Mouse (Mus musculus): Measurements from ENCODE around the gene Nlgn2. TPM values are rescaled to one million over a fixed set of nuclear protein-coding genes. Genes with fewer than 3 reads are reported as not detected.
A peak's percentile ranks its signal among the peaks of the same experiment; 100 is the strongest.

Gene Nlgn2
- polyA plus RNA-seq, 1 experiment, result 10.9 TPM

DNA sequence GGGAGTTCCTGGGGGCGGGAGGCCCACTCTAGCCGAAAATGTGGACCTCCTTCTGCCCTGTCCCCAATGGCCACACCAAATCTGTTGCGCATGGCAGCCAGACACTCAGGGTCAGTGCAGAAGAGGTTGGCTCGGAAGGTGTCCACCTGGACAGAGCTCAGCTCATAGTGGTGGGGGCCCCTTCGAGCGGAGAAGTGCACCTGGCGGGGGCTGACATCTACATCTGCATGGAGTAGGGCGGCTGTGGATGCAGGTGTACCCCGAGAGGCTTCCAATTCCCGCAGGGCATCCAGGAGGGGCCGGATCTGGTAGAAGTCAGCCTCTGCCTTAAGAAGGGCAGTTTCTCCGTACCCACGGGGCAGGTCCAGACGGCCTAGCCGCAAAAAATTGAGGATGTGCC lies 42.1 kb upstream of the Nlgn2 start:
- TF ChIP-seq POLR2A (IDR thresholded peaks at IDR 0.05; ENCODE audit: borderline replicate concordance, low read depth, low read length), result no peak
- no peak for TF ChIP-seq CTCF (IDR thresholded peaks at IDR 0.05; ENCODE audit: low read depth, low read length)
- H3K4me1 ChIP-seq (ENCODE audit: control insufficient read depth, insufficient read depth, low read length), result peaks cover 11% of the 10 kb centered on the region
- no peak overlapping the region for H3K4me3 ChIP-seq (ENCODE audit: insufficient read depth, low read length)
- H3K27ac ChIP-seq (ENCODE audit: insufficient read depth, low read depth, low read length), result no peak overlapping the region

DNA sequence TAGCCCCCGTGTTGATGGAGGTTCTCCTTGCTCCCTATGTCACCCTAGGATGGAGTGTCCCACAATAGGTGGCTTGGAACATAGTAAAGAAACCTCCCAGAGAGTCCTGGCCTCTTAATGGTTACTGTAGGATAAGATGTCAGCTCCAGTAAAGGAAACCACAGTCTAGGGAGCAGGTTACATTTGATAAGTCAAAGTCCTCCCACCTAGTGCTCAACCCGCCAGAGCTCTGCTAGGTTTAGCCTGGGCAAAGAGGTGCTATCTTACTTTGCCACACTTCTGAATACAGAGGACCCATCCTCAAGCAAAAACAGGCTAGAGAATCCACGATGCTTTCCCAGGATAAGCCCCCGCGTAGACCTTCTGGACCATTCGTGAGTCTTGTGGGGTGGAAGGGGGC lies 41.4 kb upstream of the Nlgn2 start:
- H3K4me1 ChIP-seq (ENCODE audit: control insufficient read depth, insufficient read depth, low read length), result peaks cover 8% of the 10 kb centered on the region
- no peak overlapping the region for H3K27ac ChIP-seq (ENCODE audit: insufficient read depth, low read depth, low read length)
- TF ChIP-seq POLR2A (IDR thresholded peaks at IDR 0.05; ENCODE audit: borderline replicate concordance, low read depth, low read length) (no peak), CTCF (IDR thresholded peaks at IDR 0.05; ENCODE audit: low read depth, low read length) (no peak)
- no peak overlapping the region for H3K4me3 ChIP-seq (ENCODE audit: insufficient read depth, low read length)

DNA sequence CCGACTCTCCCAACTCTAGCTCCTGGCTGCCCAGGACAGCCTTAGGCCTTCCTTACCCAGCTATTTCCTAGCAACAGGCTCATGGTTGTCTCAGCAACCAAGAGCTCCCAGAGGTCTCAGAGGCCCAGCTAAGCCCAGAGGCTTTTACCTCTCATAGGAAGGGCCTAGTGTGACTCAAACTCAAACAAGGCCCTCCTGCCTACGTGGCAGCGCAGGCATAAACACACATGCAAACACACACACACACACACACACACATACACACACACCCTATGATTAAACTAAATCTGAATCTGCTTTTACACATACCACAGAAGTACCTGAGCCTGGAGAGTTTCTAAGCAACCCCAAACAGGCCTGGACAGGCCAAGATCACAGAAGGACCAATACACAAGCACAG lies 40.8 kb upstream of the Nlgn2 start:
- H3K27ac ChIP-seq (ENCODE audit: insufficient read depth, low read depth, low read length), result no peak overlapping the region
- H3K4me1 ChIP-seq (ENCODE audit: control insufficient read depth, insufficient read depth, low read length), result peaks cover 8% of the 10 kb centered on the region
- TF ChIP-seq POLR2A (IDR thresholded peaks at IDR 0.05; ENCODE audit: borderline replicate concordance, low read depth, low read length) (no peak), CTCF (IDR thresholded peaks at IDR 0.05; ENCODE audit: low read depth, low read length) (no peak)
- no peak overlapping the region for H3K4me3 ChIP-seq (ENCODE audit: insufficient read depth, low read length)

- Histone ChIP-seq H3K4me1 (ENCODE audit: control insufficient read depth, insufficient read depth, low read length) (peaks cover 8% of the 10 kb centered on the region), H3K4me3 (ENCODE audit: insufficient read depth, low read length) (no peak within 1 kb of the TSS), H3K27ac (ENCODE audit: insufficient read depth, low read depth, low read length) (no peak within 1 kb of the TSS)
- TF ChIP-seq POLR2A (IDR thresholded peaks at IDR 0.05; ENCODE audit: borderline replicate concordance, low read depth, low read length) (no peak), CTCF (IDR thresholded peaks at IDR 0.05; ENCODE audit: low read depth, low read length) (no peak)
Observed at GRCm38 (mm10) chr11:69877878-69878277, 40.3 kb upstream of the Nlgn2 start, which contains the start of gene Tmem95. TSS of gene Tmem95 (minus strand) at chr11:69878018.

GRCm38 (mm10) chr11:69876867-69877266 lies 39.3 kb upstream of the Nlgn2 start:
- Histone ChIP-seq H3K27ac (ENCODE audit: insufficient read depth, low read depth, low read length) (no peak overlapping the region), H3K4me3 (ENCODE audit: insufficient read depth, low read length) (no peak overlapping the region), H3K4me1 (ENCODE audit: control insufficient read depth, insufficient read depth, low read length) (peaks cover 8% of the 10 kb centered on the region)
- peak; percentile 61 for TF ChIP-seq CTCF (IDR thresholded peaks at IDR 0.05; ENCODE audit: low read depth, low read length)
- TF ChIP-seq POLR2A (IDR thresholded peaks at IDR 0.05; ENCODE audit: borderline replicate concordance, low read depth, low read length), result no peak

GRCm38 (mm10) chr11:69876186-69876585 lies 38.6 kb upstream of the Nlgn2 start:
- peaks cover 4% of the 10 kb centered on the region; the same call in 1 of the 2 replicates for H3K4me1 ChIP-seq (ENCODE audit: control insufficient read depth, insufficient read depth, low read length)
- no peak overlapping the region for H3K27ac ChIP-seq (ENCODE audit: insufficient read depth, low read depth, low read length)
- H3K4me3 ChIP-seq (ENCODE audit: insufficient read depth, low read length), result no peak overlapping the region
- TF ChIP-seq CTCF (IDR thresholded peaks at IDR 0.05; ENCODE audit: low read depth, low read length) (no peak), POLR2A (IDR thresholded peaks at IDR 0.05; ENCODE audit: borderline replicate concordance, low read depth, low read length) (no peak)

DNA sequence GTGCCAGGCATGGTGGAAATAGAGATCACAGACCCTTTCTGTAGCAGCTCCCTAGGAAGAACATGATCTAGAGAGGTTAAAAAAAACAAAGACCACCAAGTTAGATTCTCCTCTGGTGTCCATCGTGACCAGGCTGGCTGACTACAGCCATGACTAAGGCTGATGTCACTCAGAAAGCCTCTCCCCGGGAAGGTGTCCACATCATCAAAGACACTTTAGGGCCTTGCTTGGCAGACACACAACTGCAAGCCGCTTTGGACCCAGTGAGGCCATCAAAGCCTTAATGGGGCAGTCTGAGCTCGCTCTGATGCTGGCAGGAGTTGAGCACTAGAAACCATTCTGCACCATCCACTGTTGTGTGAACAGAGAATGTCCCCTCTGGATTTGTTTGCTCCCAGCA lies 34.9 kb upstream of the Nlgn2 start:
- TF ChIP-seq POLR2A (IDR thresholded peaks at IDR 0.05; ENCODE audit: borderline replicate concordance, low read depth, low read length) (no peak), CTCF (IDR thresholded peaks at IDR 0.05; ENCODE audit: low read depth, low read length) (no peak)
- no peak overlapping the region for H3K4me3 ChIP-seq (ENCODE audit: insufficient read depth, low read length)
- no peaks in the 10 kb centered on the region for H3K4me1 ChIP-seq (ENCODE audit: control insufficient read depth, insufficient read depth, low read length)
- H3K27ac ChIP-seq (ENCODE audit: insufficient read depth, low read depth, low read length), result no peak overlapping the region

GRCm38 (mm10) chr11:69871822-69872221 lies 34.2 kb upstream of the Nlgn2 start:
- Histone ChIP-seq H3K4me1 (ENCODE audit: control insufficient read depth, insufficient read depth, low read length) (no peaks in the 10 kb centered on the region), H3K27ac (ENCODE audit: insufficient read depth, low read depth, low read length) (no peak overlapping the region), H3K4me3 (ENCODE audit: insufficient read depth, low read length) (no peak overlapping the region)
- TF ChIP-seq CTCF (IDR thresholded peaks at IDR 0.05; ENCODE audit: low read depth, low read length) (no peak), POLR2A (IDR thresholded peaks at IDR 0.05; ENCODE audit: borderline replicate concordance, low read depth, low read length) (no peak)

GRCm38 (mm10) chr11:69870289-69871069 lies 32.9 kb upstream of the Nlgn2 start:
- Histone ChIP-seq H3K27ac (ENCODE audit: insufficient read depth, low read depth, low read length) (no peak overlapping the region), H3K4me1 (ENCODE audit: control insufficient read depth, insufficient read depth, low read length) (no peaks in the 10 kb centered on the region), H3K4me3 (ENCODE audit: insufficient read depth, low read length) (no peak overlapping the region)
- TF ChIP-seq CTCF (IDR thresholded peaks at IDR 0.05; ENCODE audit: low read depth, low read length) (no peak), POLR2A (IDR thresholded peaks at IDR 0.05; ENCODE audit: borderline replicate concordance, low read depth, low read length) (no peak)

GRCm38 (mm10) chr11:69867335-69867734 lies 29.8 kb upstream of the Nlgn2 start:
- no peak overlapping the region for H3K27ac ChIP-seq (ENCODE audit: insufficient read depth, low read depth, low read length)
- TF ChIP-seq POLR2A (IDR thresholded peaks at IDR 0.05; ENCODE audit: borderline replicate concordance, low read depth, low read length), result no peak
- no peak for TF ChIP-seq CTCF (IDR thresholded peaks at IDR 0.05; ENCODE audit: low read depth, low read length)
- H3K4me3 ChIP-seq (ENCODE audit: insufficient read depth, low read length), result no peak overlapping the region
- no peaks in the 10 kb centered on the region for H3K4me1 ChIP-seq (ENCODE audit: control insufficient read depth, insufficient read depth, low read length)
